Mouse (Mus musculus) central nervous system, embryonic 11.5 days (tissue): ENCODE measurements around the gene Odam. TPM values are rescaled to one million over a fixed set of nuclear protein-coding genes. Genes with fewer than 3 reads are reported as not detected.

ENCODE experiments used
- polyA plus RNA-seq: library from polyadenylated mRNA; depleted of rRNA; stranded (reverse); fragments of >200 nt; gene quantifications from 2 replicates; pipeline ENCODE4 v1.2.3, GENCODE M21; 2012; rRNA removed

Odam gene
- polyA plus RNA-seq = not detected in 2 replicates

GRCm38 (mm10) chr5:87884729-87885128, at the start of gene Odam:
TSS of gene Odam (plus strand) at chr5:87885029.

GRCm38 (mm10) chr5:87925372-87925771, 40.5 kb downstream of the Odam start, which contains the start of gene Csn3:
TSS of gene Csn3 (plus strand) at chr5:87925579.

Other genes starting within 250 kb of the Odam start
- gene Csn1s1, start 218.8 kb upstream of the Odam start, polyA plus RNA-seq = not detected in 2 replicates
- not detected in 2 replicates for gene Csn2, start 185.4 kb upstream of the Odam start, polyA plus RNA-seq
- gene Csn1s2a, start 110.5 kb upstream of the Odam start, polyA plus RNA-seq = not detected in 2 replicates
- gene Csn1s2b, start 76.9 kb upstream of the Odam start, polyA plus RNA-seq = not detected in 2 replicates
- not detected in 2 replicates for gene Prr27, start 59.3 kb upstream of the Odam start, polyA plus RNA-seq
- 0.09 TPM in 1 of 2 replicates, not detected in the other for gene Csn3, start 40.5 kb downstream of the Odam start, polyA plus RNA-seq
- not detected in 2 replicates for gene 2310003L06Rik, start 84.4 kb downstream of the Odam start, polyA plus RNA-seq
- not detected in 2 replicates for gene Gm28434, start 84.5 kb downstream of the Odam start, polyA plus RNA-seq
- not detected in 2 replicates for gene Cabs1, start 94.4 kb downstream of the Odam start, polyA plus RNA-seq
- gene Smr3a, start 117.5 kb downstream of the Odam start, polyA plus RNA-seq = not detected in 2 replicates
- gene Smr2, start 201.5 kb downstream of the Odam start, polyA plus RNA-seq = not detected in 2 replicates
- not detected in 2 replicates for gene Gm11116, start 226.5 kb downstream of the Odam start, polyA plus RNA-seq